Mouse (Mus musculus) central nervous system, embryonic 14 days (tissue): ENCODE results near the gene Zfp65. TPM values are rescaled to one million over a fixed set of nuclear protein-coding genes. Genes with fewer than 3 reads are reported as not detected.

ENCODE experiments used
- polyA plus RNA-seq: library from polyadenylated mRNA; depleted of rRNA; stranded (reverse); fragments of >200 nt; gene quantifications from 2 replicates; pipeline ENCODE4 v1.2.3, GENCODE M21; 2012; rRNA removed

The Zfp65 gene
- 6.9 and 8.0 TPM in 2 replicates for polyA plus RNA-seq

DNA sequence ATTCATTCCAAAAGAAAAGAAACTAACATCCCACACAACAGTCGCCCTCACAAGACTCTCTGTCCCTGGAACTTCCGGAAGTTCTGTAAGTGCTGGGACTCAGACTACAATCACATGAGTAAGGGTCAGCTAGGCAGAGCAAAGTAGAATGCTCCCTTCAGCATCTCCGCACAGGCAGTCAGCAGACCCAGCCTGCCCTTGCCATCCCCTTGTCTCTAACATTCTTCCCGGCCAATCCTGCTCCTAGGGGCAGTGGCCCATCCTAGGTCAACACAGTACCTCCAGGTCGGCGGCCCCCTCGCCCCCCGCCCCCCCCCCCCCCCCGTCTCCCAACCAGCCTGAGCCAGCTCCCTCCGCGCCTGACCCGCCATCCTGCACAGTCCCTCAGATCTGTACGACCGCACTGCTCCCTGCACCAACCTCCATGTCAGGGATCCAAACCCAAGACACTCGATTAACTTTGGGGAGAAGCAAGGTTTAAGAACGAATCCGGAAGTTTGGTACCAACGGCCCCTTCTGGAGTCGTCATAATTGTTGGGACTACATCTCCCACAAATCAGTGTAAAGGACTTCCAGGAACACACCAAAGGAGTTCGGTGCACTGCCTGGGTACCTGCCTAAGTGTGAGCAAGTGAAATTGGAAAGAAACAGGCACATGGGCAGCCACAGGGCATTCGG is at the start of gene Zfp65:
Gene Zfp65 (minus strand): TSS at position 533 of the 678 bp plus-strand sequence.

GRCm38 (mm10) chr13:67754333-67755306 is 25.6 kb upstream of the Zfp65 start, which contains the start of gene Zfp85:
Gene Zfp85, minus strand, starts transcription at chr13:67755228.

GRCm38 (mm10) chr13:67686971-67687370 is 42.0 kb downstream of the Zfp65 start, which contains the start of gene Zfp738:
Gene Zfp738, minus strand, starts transcription at chr13:67687071.

Other genes starting within 250 kb of the Zfp65 start
- gene Zfp874b, start 244.9 kb downstream of the Zfp65 start, polyA plus RNA-seq: 3.9 and 4.0 TPM in 2 replicates
- 5.7 and 6.2 TPM in 2 replicates for gene Zfp58, start 228.6 kb downstream of the Zfp65 start, polyA plus RNA-seq
- gene Gm26965, start 203.0 kb downstream of the Zfp65 start, polyA plus RNA-seq: 0.05 TPM in 1 of 2 replicates, not detected in the other
- 23.0 and 23.8 TPM in 2 replicates for gene Zfp87, start 203.0 kb downstream of the Zfp65 start, polyA plus RNA-seq
- 8.4 and 9.1 TPM in 2 replicates for gene Zfp748, start 175.3 kb downstream of the Zfp65 start, polyA plus RNA-seq
- 2.8 and 3.0 TPM in 2 replicates for gene Zfp729b, start 119.5 kb downstream of the Zfp65 start, polyA plus RNA-seq
- gene Gm49345, start 91.4 kb downstream of the Zfp65 start, polyA plus RNA-seq: not detected in 2 replicates
- gene Zfp729a, start 91.4 kb downstream of the Zfp65 start, polyA plus RNA-seq: 3.4 and 4.6 TPM in 2 replicates
- 9.3 and 10.6 TPM in 2 replicates for gene Zfp738, start 42.1 kb downstream of the Zfp65 start, polyA plus RNA-seq
- 5.5 and 5.6 TPM in 2 replicates for gene Zfp85, start 26.1 kb upstream of the Zfp65 start, polyA plus RNA-seq
- gene Zfp493, start 50.5 kb upstream of the Zfp65 start, polyA plus RNA-seq: 2.3 and 2.7 TPM in 2 replicates
- gene Zfp273, start 84.6 kb upstream of the Zfp65 start, polyA plus RNA-seq: 5.9 and 6.6 TPM in 2 replicates
- gene Gm10037, start 101.9 kb upstream of the Zfp65 start, polyA plus RNA-seq: 8.0 and 9.4 TPM in 2 replicates
- gene BC048507, start 134.2 kb upstream of the Zfp65 start, polyA plus RNA-seq: 0.14 TPM in 1 of 2 replicates, not detected in the other